Mouse (Mus musculus) liver, embryonic 15.5 days (tissue): ENCODE data around the gene Chit1. TPM values are rescaled to one million over a fixed set of nuclear protein-coding genes. Genes with fewer than 3 reads are reported as not detected.

Source experiments
- ATAC-seq: fragments of 200-750 bp; cut with Nextera tagmentation; 2 replicates; pipeline ENCODE4 v1.8.0; 2017; ENCODE audit warnings: moderate number of reproducible peaks, mild to moderate bottlenecking, moderate library complexity; ENCODE audit not compliant: insufficient read depth
- H3K27ac ChIP-seq: fragments of 300-500 bp; sonication (generic); replicated peaks from 2 replicates; pipeline ENCODE4 v1.5.1; 2015; ENCODE audit warnings: mild to moderate bottlenecking, inconsistent platforms
- H3K27me3 ChIP-seq: fragments of 300-500 bp; sonication (generic); 2 replicates; pipeline ENCODE4 v1.6.1; 2015; ENCODE audit warnings: mild to moderate bottlenecking, inconsistent platforms
- H3K36me3 ChIP-seq: fragments of 300-500 bp; sonication (generic); replicated peaks from 2 replicates; pipeline ENCODE4 v1.6.1; 2015; ENCODE audit warnings: moderate library complexity, mild to moderate bottlenecking, inconsistent platforms
- H3K4me1 ChIP-seq: fragments of 300-500 bp; sonication (generic); replicated peaks from 2 replicates; pipeline ENCODE4 v1.6.1; 2015; ENCODE audit warnings: inconsistent platforms
- H3K4me2 ChIP-seq: fragments of 300-500 bp; sonication (generic); 2 replicates; pipeline ENCODE4 v1.6.1; 2015; ENCODE audit warnings: moderate library complexity, mild to moderate bottlenecking, inconsistent platforms
- H3K4me3 ChIP-seq: fragments of 300-500 bp; sonication (generic); replicated peaks from 2 replicates; pipeline ENCODE4 v1.5.1; 2015; ENCODE audit warnings: mild to moderate bottlenecking, inconsistent platforms
- H3K9ac ChIP-seq: fragments of 300-500 bp; sonication (generic); 2 replicates; pipeline ENCODE4 v1.6.1; 2015; ENCODE audit warnings: moderate library complexity, mild to moderate bottlenecking, inconsistent platforms
- H3K9me3 ChIP-seq: fragments of 300-500 bp; sonication (generic); replicated peaks from 2 replicates; pipeline ENCODE4 v1.6.1; 2016; ENCODE audit warnings: inconsistent platforms
- WGBS: fragments of 180-500 bp; shearing (Covaris S2); methylation state at CpG from one replicate; pipeline ENCODE4 v1.1.7; 2015; ENCODE audit warnings: mixed read lengths; ENCODE audit not compliant: insufficient replicate concordance; 5-methylcytosine and 5-hydroxymethylcytosine counted together
- polyA plus RNA-seq: library from polyadenylated mRNA; unstranded; fragments of >200 nt; fragmentation: Nextera tagmentation; extraction: Ambion mirVana; gene quantifications from 2 replicates; pipeline ENCODE4 v1.2.1, GENCODE M21; 2015

Chit1 gene
- polyA plus RNA-seq, 1 experiment from 2014 or later: 0.07 TPM

- 1% methylated on average over 43 of the region's 43 CpGs for WGBS
- H3K4me3 ChIP-seq: peak overlapping the region; percentile 64
- peaks cover 92% of the 10 kb centered on the region for H3K4me1 ChIP-seq
- peak overlapping the region; percentile 95 for H3K27ac ChIP-seq
- H3K9ac ChIP-seq: peak overlapping the region; percentile 74
- H3K27me3 ChIP-seq: no peaks in the 10 kb centered on the region
- no peaks in the 10 kb centered on the region for H3K36me3 ChIP-seq
- ATAC-seq: peak; percentile 97
- H3K9me3 ChIP-seq: no peaks in the 10 kb centered on the region
- peak overlapping the region; percentile 80 for H3K4me2 ChIP-seq
Observed at GRCm38 (mm10) chr1:134092852-134093770, 17.9 kb upstream of the Chit1 start.

GRCm38 (mm10) chr1:134093771-134094526 lies 17.1 kb upstream of the Chit1 start:
- H3K36me3 ChIP-seq: no peaks in the 10 kb centered on the region
- H3K9ac ChIP-seq: peak overlapping the region; percentile 74
- peaks cover 93% of the 10 kb centered on the region for H3K4me1 ChIP-seq
- H3K4me3 ChIP-seq: peak overlapping the region; percentile 64
- no peaks in the 10 kb centered on the region for H3K9me3 ChIP-seq
- H3K27ac ChIP-seq: peak overlapping the region; percentile 95
- WGBS: 47% methylated on average over 13 of the region's 13 CpGs
- no peaks in the 10 kb centered on the region for H3K27me3 ChIP-seq
- peak overlapping the region; percentile 80 for H3K4me2 ChIP-seq
- ATAC-seq: no peak

- Histone ChIP-seq H3K4me3 (no peak overlapping the region), H3K36me3 (no peaks in the 10 kb centered on the region), H3K27me3 (no peaks in the 10 kb centered on the region), H3K9me3 (no peaks in the 10 kb centered on the region), H3K9ac (peak overlapping the region; percentile 19; the same call in 1 of the 2 replicates), H3K4me1 (peaks cover 95% of the 10 kb centered on the region), H3K4me2 (peak overlapping the region; percentile 17; the same call in 1 of the 2 replicates), H3K27ac (peak overlapping the region; percentile 95)
- WGBS: 32% methylated on average over 7 of the region's 7 CpGs
- no peak for ATAC-seq
Observed at GRCm38 (mm10) chr1:134095033-134095612, 15.9 kb upstream of the Chit1 start.

GRCm38 (mm10) chr1:134095721-134096120 lies 15.3 kb upstream of the Chit1 start:
- 75% methylated on average over 4 of the region's 4 CpGs for WGBS
- Histone ChIP-seq H3K27me3 (no peaks in the 10 kb centered on the region), H3K36me3 (no peaks in the 10 kb centered on the region), H3K9ac (peak overlapping the region; percentile 69; the same call in 1 of the 2 replicates), H3K4me3 (no peak overlapping the region), H3K4me1 (peaks cover 95% of the 10 kb centered on the region), H3K4me2 (peak overlapping the region; percentile 17; the same call in 1 of the 2 replicates), H3K9me3 (no peaks in the 10 kb centered on the region), H3K27ac (peak overlapping the region; percentile 97)
- ATAC-seq: no peak

GRCm38 (mm10) chr1:134096264-134096934 lies 14.6 kb upstream of the Chit1 start:
- H3K4me2 ChIP-seq: peak overlapping the region; percentile 50
- no peak overlapping the region for H3K4me3 ChIP-seq
- no peaks in the 10 kb centered on the region for H3K27me3 ChIP-seq
- WGBS: 56% methylated on average over 14 of the region's 14 CpGs
- peak overlapping the region; percentile 97 for H3K27ac ChIP-seq
- no peaks in the 10 kb centered on the region for H3K9me3 ChIP-seq
- H3K36me3 ChIP-seq: no peaks in the 10 kb centered on the region
- no peak for ATAC-seq
- H3K4me1 ChIP-seq: peaks cover 91% of the 10 kb centered on the region
- peak overlapping the region; percentile 69 for H3K9ac ChIP-seq

- Histone ChIP-seq H3K27ac (peak overlapping the region; percentile 97), H3K4me3 (no peak overlapping the region), H3K9me3 (no peaks in the 10 kb centered on the region), H3K4me1 (peaks cover 90% of the 10 kb centered on the region), H3K36me3 (no peaks in the 10 kb centered on the region), H3K27me3 (no peaks in the 10 kb centered on the region), H3K4me2 (peak overlapping the region; percentile 69), H3K9ac (peak overlapping the region; percentile 69)
- 74% methylated on average over 7 of the region's 7 CpGs for WGBS
- no peak for ATAC-seq
Observed at GRCm38 (mm10) chr1:134097080-134097855, 13.8 kb upstream of the Chit1 start.

- H3K4me1 ChIP-seq: peaks cover 83% of the 10 kb centered on the region
- H3K27ac ChIP-seq: peak overlapping the region; percentile 97
- 52% methylated on average over 13 of the region's 13 CpGs for WGBS
- no peaks in the 10 kb centered on the region for H3K9me3 ChIP-seq
- no peaks in the 10 kb centered on the region for H3K36me3 ChIP-seq
- no peak for ATAC-seq
- peak overlapping the region; percentile 61 for H3K4me3 ChIP-seq
- H3K9ac ChIP-seq: peak overlapping the region; percentile 69
- H3K27me3 ChIP-seq: no peaks in the 10 kb centered on the region
- H3K4me2 ChIP-seq: peak overlapping the region; percentile 69
Observed at GRCm38 (mm10) chr1:134097956-134098725, 12.9 kb upstream of the Chit1 start.

GRCm38 (mm10) chr1:134098726-134099515 lies 12.1 kb upstream of the Chit1 start:
- H3K9me3 ChIP-seq: no peaks in the 10 kb centered on the region
- ATAC-seq: peak; percentile 91
- H3K4me3 ChIP-seq: peak overlapping the region; percentile 61
- WGBS: 2% methylated on average over 17 of the region's 17 CpGs
- peaks cover 79% of the 10 kb centered on the region for H3K4me1 ChIP-seq
- peak overlapping the region; percentile 69 for H3K9ac ChIP-seq
- H3K4me2 ChIP-seq: peak overlapping the region; percentile 69
- H3K27me3 ChIP-seq: no peaks in the 10 kb centered on the region
- H3K27ac ChIP-seq: peak overlapping the region; percentile 97
- no peaks in the 10 kb centered on the region for H3K36me3 ChIP-seq
